Mouse (Mus musculus): ENCODE data around the gene Dop1a. TPM values are rescaled to one million over a fixed set of nuclear protein-coding genes. Genes with fewer than 3 reads are reported as not detected.

Gene Dop1a
- polyA plus RNA-seq, 1 experiment from 2014 or later = 17.1 TPM

GRCm38 (mm10) chr9:86451617-86452016 lies 15.3 kb upstream of the Dop1a start:
- Histone ChIP-seq H3K4me3 (peak overlapping the region; percentile 24), H3K9me3 (no peaks in the 10 kb centered on the region), H3K36me3 (no peaks in the 10 kb centered on the region), H3K4me1 (peaks cover 10% of the 10 kb centered on the region), H3K27me3 (peaks cover 13% of the 10 kb centered on the region; the same call in 1 of the 2 replicates), H3K27ac (no peak overlapping the region), H3K4me2 (replicated peaks) (peak overlapping the region; percentile 58), H3K9ac (no peak overlapping the region)
- WGBS = 2% methylated on average over 13 of the region's 13 CpGs
- ATAC-seq (ENCODE audit: low FRiP score, low read depth) = peak; percentile 85

- Histone ChIP-seq H3K27me3 (0 out of 2 replicates have a peak, but pooled peaks cover 4% of the 10 kb centered on the region), H3K27ac (no peak overlapping the region), H3K9ac (no peak overlapping the region), H3K9me3 (no peaks in the 10 kb centered on the region), H3K4me1 (peaks cover 4% of the 10 kb centered on the region), H3K36me3 (no peaks in the 10 kb centered on the region), H3K4me3 (no peak overlapping the region), H3K4me2 (replicated peaks) (no peak overlapping the region)
- WGBS = 84% methylated on average over 3 of the region's 3 CpGs
- no peak for ATAC-seq (ENCODE audit: low FRiP score, low read depth)
Measured at GRCm38 (mm10) chr9:86453626-86454025, 13.3 kb upstream of the Dop1a start.

GRCm38 (mm10) chr9:86464151-86465105 lies 2.5 kb upstream of the Dop1a start, which contains the start of gene Ube2cbp:
TSS of gene Ube2cbp (minus strand) at chr9:86464950.
- WGBS = 2% methylated on average over 70 of the region's 70 CpGs
- peak within 1 kb of the TSS; percentile 75; the same call in 1 of the 2 replicates for H3K27ac ChIP-seq
- H3K9ac ChIP-seq = peak within 1 kb of the TSS; percentile 81
- H3K4me3 ChIP-seq = peak within 1 kb of the TSS; percentile 67
- peaks cover 7% of the 10 kb centered on the region for H3K4me1 ChIP-seq
- peak; percentile 87 for ATAC-seq (ENCODE audit: low FRiP score, low read depth)
- H3K36me3 ChIP-seq = no peaks in the 10 kb centered on the region
- H3K27me3 ChIP-seq = no peaks in the 10 kb centered on the region
- peak within 1 kb of the TSS; percentile 63 for H3K4me2 ChIP-seq (replicated peaks)
- no peaks in the 10 kb centered on the region for H3K9me3 ChIP-seq

GRCm38 (mm10) chr9:86475956-86476355 lies 9.0 kb downstream of the Dop1a start:
- Histone ChIP-seq H3K27me3 (no peaks in the 10 kb centered on the region), H3K9me3 (no peaks in the 10 kb centered on the region), H3K36me3 (no peaks in the 10 kb centered on the region), H3K4me2 (replicated peaks) (no peak overlapping the region), H3K27ac (no peak overlapping the region), H3K4me1 (peaks cover 9% of the 10 kb centered on the region; the same call in 1 of the 2 replicates), H3K9ac (no peak overlapping the region), H3K4me3 (no peak overlapping the region)
- ATAC-seq (ENCODE audit: low FRiP score, low read depth) = no peak
- 89% methylated on average over 4 of the region's 4 CpGs for whole genome bisulfite sequencing

- Histone ChIP-seq H3K27me3 (no peaks in the 10 kb centered on the region), H3K9me3 (no peaks in the 10 kb centered on the region), H3K4me1 (peaks cover 9% of the 10 kb centered on the region; the same call in 1 of the 2 replicates), H3K9ac (no peak overlapping the region), H3K4me3 (no peak overlapping the region), H3K27ac (no peak overlapping the region), H3K36me3 (no peaks in the 10 kb centered on the region), H3K4me2 (replicated peaks) (no peak overlapping the region)
- 68% methylated on average over 5 of the region's 5 CpGs for WGBS
- ATAC-seq (ENCODE audit: low FRiP score, low read depth) = no peak
Measured at GRCm38 (mm10) chr9:86476763-86477162, 9.8 kb downstream of the Dop1a start.

- no peak overlapping the region for H3K27ac ChIP-seq
- H3K4me3 ChIP-seq = no peak overlapping the region
- no peaks in the 10 kb centered on the region for H3K9me3 ChIP-seq
- no peak for ATAC-seq (ENCODE audit: low FRiP score, low read depth)
- H3K4me2 ChIP-seq (replicated peaks) = no peak overlapping the region
- H3K9ac ChIP-seq = no peak overlapping the region
- no peaks in the 10 kb centered on the region for H3K27me3 ChIP-seq
- H3K36me3 ChIP-seq = no peaks in the 10 kb centered on the region
- peaks cover 9% of the 10 kb centered on the region; the same call in 1 of the 2 replicates for H3K4me1 ChIP-seq
- WGBS = 77% methylated on average over 5 of the region's 5 CpGs
Measured at GRCm38 (mm10) chr9:86478414-86479093, 11.6 kb downstream of the Dop1a start.

- no peak overlapping the region for H3K4me3 ChIP-seq
- peaks cover 8% of the 10 kb centered on the region; the same call in 1 of the 2 replicates for H3K4me1 ChIP-seq
- no peaks in the 10 kb centered on the region for H3K27me3 ChIP-seq
- no peaks in the 10 kb centered on the region for H3K9me3 ChIP-seq
- no peak overlapping the region for H3K9ac ChIP-seq
- H3K4me2 ChIP-seq (replicated peaks) = no peak overlapping the region
- no peak overlapping the region for H3K27ac ChIP-seq
- H3K36me3 ChIP-seq = no peaks in the 10 kb centered on the region
- no peak for ATAC-seq (ENCODE audit: low FRiP score, low read depth)
- 85% methylated on average over 1 of the region's 1 CpGs for WGBS
Measured at GRCm38 (mm10) chr9:86482236-86482635, 15.3 kb downstream of the Dop1a start.

GRCm38 (mm10) chr9:86491740-86492139 lies 24.8 kb downstream of the Dop1a start:
- Histone ChIP-seq H3K27ac (no peak overlapping the region), H3K36me3 (peaks cover 36% of the 10 kb centered on the region), H3K9ac (no peak overlapping the region), H3K4me2 (replicated peaks) (no peak overlapping the region), H3K4me3 (no peak overlapping the region), H3K9me3 (no peaks in the 10 kb centered on the region), H3K4me1 (no peaks in the 10 kb centered on the region), H3K27me3 (no peaks in the 10 kb centered on the region)
- 95% methylated on average over 2 of the region's 2 CpGs for WGBS
- ATAC-seq (ENCODE audit: low FRiP score, low read depth) = no peak

GRCm38 (mm10) chr9:86496261-86496660 lies 29.3 kb downstream of the Dop1a start:
- Histone ChIP-seq H3K27me3 (no peaks in the 10 kb centered on the region), H3K4me2 (replicated peaks) (no peak overlapping the region), H3K4me1 (no peaks in the 10 kb centered on the region), H3K27ac (no peak overlapping the region), H3K36me3 (peaks cover 39% of the 10 kb centered on the region), H3K9me3 (no peaks in the 10 kb centered on the region), H3K9ac (no peak overlapping the region), H3K4me3 (no peak overlapping the region)
- 92% methylated on average over 4 of the region's 4 CpGs for whole genome bisulfite sequencing
- ATAC-seq (ENCODE audit: low FRiP score, low read depth) = no peak

- ATAC-seq (ENCODE audit: low FRiP score, low read depth) = no peak
- no peak overlapping the region for H3K27ac ChIP-seq
- H3K4me3 ChIP-seq = no peak overlapping the region
- H3K9ac ChIP-seq = no peak overlapping the region
- peaks cover 30% of the 10 kb centered on the region for H3K36me3 ChIP-seq
- no peak overlapping the region for H3K4me2 ChIP-seq (replicated peaks)
- no peaks in the 10 kb centered on the region for H3K27me3 ChIP-seq
- H3K4me1 ChIP-seq = no peaks in the 10 kb centered on the region
- WGBS = 98% methylated on average over 3 of the region's 3 CpGs
- no peaks in the 10 kb centered on the region for H3K9me3 ChIP-seq
Measured at GRCm38 (mm10) chr9:86499083-86499482, 32.1 kb downstream of the Dop1a start.

GRCm38 (mm10) chr9:86507437-86507836 lies 40.5 kb downstream of the Dop1a start:
- ATAC-seq (ENCODE audit: low FRiP score, low read depth) = no peak
- no peak overlapping the region for H3K4me2 ChIP-seq (replicated peaks)
- no peak overlapping the region for H3K9ac ChIP-seq
- no peak overlapping the region for H3K4me3 ChIP-seq
- H3K27ac ChIP-seq = no peak overlapping the region
- WGBS = 91% methylated on average over 4 of the region's 4 CpGs
- peaks cover 20% of the 10 kb centered on the region for H3K36me3 ChIP-seq
- no peaks in the 10 kb centered on the region for H3K9me3 ChIP-seq
- H3K27me3 ChIP-seq = no peaks in the 10 kb centered on the region
- no peaks in the 10 kb centered on the region for H3K4me1 ChIP-seq

GRCm38 (mm10) chr9:86513733-86514132 lies 46.8 kb downstream of the Dop1a start:
- no peak overlapping the region for H3K4me3 ChIP-seq
- H3K9me3 ChIP-seq = no peaks in the 10 kb centered on the region
- H3K27ac ChIP-seq = no peak overlapping the region
- no peaks in the 10 kb centered on the region for H3K4me1 ChIP-seq
- H3K4me2 ChIP-seq (replicated peaks) = no peak overlapping the region
- peaks cover 47% of the 10 kb centered on the region for H3K36me3 ChIP-seq
- 88% methylated on average over 5 of the region's 5 CpGs for WGBS
- H3K27me3 ChIP-seq = no peaks in the 10 kb centered on the region
- no peak for ATAC-seq (ENCODE audit: low FRiP score, low read depth)
- no peak overlapping the region for H3K9ac ChIP-seq
